Mouse (Mus musculus) intestine, postnatal 0 days (tissue): ENCODE measurements around the gene Sept4. TPM values are rescaled to one million over a fixed set of nuclear protein-coding genes. Genes with fewer than 3 reads are reported as not detected.

Source experiments
- ATAC-seq: fragments of 200-750 bp; cut with Nextera tagmentation; 2 replicates; pipeline ENCODE4 v1.8.0; 2017; ENCODE audit warnings: mild to moderate bottlenecking, moderate TSS enrichment, moderate library complexity
- H3K27ac ChIP-seq: fragments of 300-500 bp; sonication (generic); 2 replicates; pipeline ENCODE4 v1.5.1; 2014; ENCODE audit warnings: mild to moderate bottlenecking, low read depth, low read length, moderate library complexity
- H3K27me3 ChIP-seq: fragments of 300-500 bp; sonication (generic); replicated peaks from 2 replicates; pipeline ENCODE4 v1.6.1; 2014; ENCODE audit warnings: low read length, mixed read lengths; ENCODE audit not compliant: control insufficient read depth, insufficient read depth
- H3K36me3 ChIP-seq: fragments of 300-500 bp; sonication (generic); 2 replicates; pipeline ENCODE4 v1.6.1; 2014; ENCODE audit warnings: mild to moderate bottlenecking, moderate library complexity; ENCODE audit not compliant: control insufficient read depth, insufficient read depth
- H3K4me1 ChIP-seq: fragments of 300-500 bp; sonication (generic); replicated peaks from 2 replicates; pipeline ENCODE4 v1.6.1; 2014; ENCODE audit warnings: antibody characterized with exemption, low read length, mixed read lengths; ENCODE audit not compliant: control insufficient read depth, insufficient read depth
- H3K4me2 ChIP-seq: fragments of 300-500 bp; sonication (generic); replicated peaks from 2 replicates; pipeline ENCODE4 v1.6.1; 2014; ENCODE audit warnings: low read depth, mild to moderate bottlenecking, moderate library complexity
- H3K4me3 ChIP-seq: fragments of 300-500 bp; sonication (generic); 2 replicates; pipeline ENCODE4 v1.5.1; 2014; ENCODE audit warnings: low read depth, low read length
- H3K9ac ChIP-seq: fragments of 300-500 bp; sonication (generic); 2 replicates; pipeline ENCODE4 v1.6.1; 2014; ENCODE audit warnings: mild to moderate bottlenecking, low read depth, low read length
- H3K9me3 ChIP-seq: fragments of 300-500 bp; sonication (generic); 2 replicates; pipeline ENCODE4 v1.6.1; 2016; ENCODE audit warnings: mixed run types; ENCODE audit not compliant: control insufficient read depth
- CTCF ChIP-seq: sonication (generic); IDR thresholded peaks from 2 replicates; pipeline ENCODE4 v1.5.1; 2016; ENCODE audit warnings: low read depth, mild to moderate bottlenecking, control low read depth, antibody characterized with exemption, moderate library complexity
- WGBS: fragments of 180-500 bp; shearing (Covaris S2); extraction: QIAGEN DNeasy Blood & Tissue Kit; methylation state at CpG from one replicate; pipeline ENCODE4 v1.1.7; 2014; 5-methylcytosine and 5-hydroxymethylcytosine counted together
- polyA plus RNA-seq: library from polyadenylated mRNA; unstranded; fragments of >200 nt; fragmentation: Nextera tagmentation; extraction: Ambion mirVana; gene quantifications from 2 replicates; pipeline ENCODE4 v1.2.1, GENCODE M21; 2015

Sept4 gene
- polyA plus RNA-seq, 1 experiment from 2014 or later: 47.3 TPM

DNA sequence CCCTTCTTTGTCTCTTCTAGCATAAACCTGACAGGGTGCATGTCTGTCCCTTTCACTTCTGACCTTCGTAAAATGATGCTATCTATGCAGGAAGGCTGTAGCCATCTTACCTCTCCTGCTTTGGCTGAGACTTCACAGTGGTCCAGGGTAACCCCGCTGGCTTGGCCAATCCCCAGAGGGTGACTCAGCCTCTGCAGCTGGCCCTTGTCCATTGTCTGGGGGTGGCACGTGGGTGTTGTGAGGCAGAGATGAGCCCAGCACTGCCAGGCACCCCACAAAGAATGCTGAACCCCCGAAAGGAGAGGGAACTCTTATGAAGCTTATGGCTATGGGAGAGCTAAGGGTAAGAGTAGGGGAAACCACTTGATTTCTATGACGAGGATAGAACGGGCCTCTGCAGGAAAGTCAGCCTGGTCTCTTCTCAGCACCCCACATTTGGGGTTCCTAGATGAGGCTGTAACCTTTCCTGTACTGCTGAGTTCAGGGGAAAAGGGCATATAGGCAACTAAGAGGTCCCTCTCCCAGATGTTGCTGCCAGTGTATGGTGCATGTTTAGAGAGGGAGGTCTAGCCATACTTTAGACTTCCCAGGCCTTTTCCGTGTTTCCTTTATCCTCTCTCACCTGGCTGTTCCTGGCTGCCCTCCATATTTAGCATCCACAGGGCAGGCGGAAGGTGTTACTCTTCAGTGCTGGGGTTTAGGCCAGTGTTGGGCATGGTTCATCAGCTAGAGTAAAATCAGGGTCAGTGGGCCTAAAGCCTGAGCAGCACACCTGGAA lies 13.4 kb downstream of the Sept4 start:
- no peak for ATAC-seq
- no peak overlapping the region for H3K4me2 ChIP-seq
- no peaks in the 10 kb centered on the region for H3K27me3 ChIP-seq
- H3K27ac ChIP-seq: no peak overlapping the region
- no peak for TF ChIP-seq CTCF
- no peaks in the 10 kb centered on the region for H3K36me3 ChIP-seq
- no peaks in the 10 kb centered on the region; the same call in 1 of the 2 replicates for H3K4me1 ChIP-seq
- no peaks in the 10 kb centered on the region for H3K9me3 ChIP-seq
- H3K9ac ChIP-seq: no peak overlapping the region
- 83% methylated on average over 8 of the region's 8 CpGs for WGBS
- H3K4me3 ChIP-seq: no peak overlapping the region

DNA sequence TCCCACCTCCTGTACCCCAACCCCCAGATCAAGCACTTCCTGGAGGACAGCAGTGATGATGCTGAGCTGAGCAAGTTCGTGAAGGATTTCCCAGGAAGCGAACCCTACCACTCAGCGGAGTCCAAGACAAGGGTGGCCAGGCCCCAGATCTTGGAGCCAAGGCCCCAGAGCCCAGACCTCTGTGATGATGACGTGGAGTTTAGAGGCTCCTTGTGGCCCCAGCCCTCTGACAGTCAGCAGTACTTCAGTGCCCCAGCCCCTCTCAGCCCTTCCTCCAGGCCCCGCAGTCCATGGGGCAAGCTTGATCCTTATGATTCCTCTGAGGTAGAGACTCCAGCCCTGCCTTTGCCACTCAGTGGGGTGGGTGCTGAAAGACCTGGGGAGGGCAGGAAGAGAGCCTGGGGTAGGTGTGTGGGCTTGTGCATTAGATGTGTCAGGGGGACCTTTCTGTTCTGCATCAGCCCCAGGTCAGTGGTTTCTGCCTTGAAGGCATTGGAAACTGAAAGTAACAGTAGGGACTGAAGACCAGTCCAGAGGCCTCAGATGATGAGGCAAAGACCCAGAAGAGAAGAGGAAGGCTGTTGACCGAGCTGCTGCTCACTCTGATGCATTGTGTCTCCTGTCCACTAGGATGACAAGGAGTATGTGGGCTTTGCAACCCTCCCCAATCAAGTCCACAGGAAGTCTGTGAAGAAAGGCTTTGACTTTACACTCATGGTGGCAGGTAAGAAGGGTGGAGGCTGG lies 14.8 kb downstream of the Sept4 start:
- 0 out of 2 replicates have a peak, but pooled peaks have one; percentile 10 for TF ChIP-seq CTCF
- 76% methylated on average over 6 of the region's 6 CpGs for WGBS
- Histone ChIP-seq H3K27ac (no peak overlapping the region), H3K9me3 (no peaks in the 10 kb centered on the region), H3K9ac (no peak overlapping the region), H3K36me3 (no peaks in the 10 kb centered on the region), H3K4me1 (no peaks in the 10 kb centered on the region), H3K27me3 (no peaks in the 10 kb centered on the region), H3K4me2 (no peak overlapping the region), H3K4me3 (no peak overlapping the region)
- ATAC-seq: no peak

GRCm38 (mm10) chr11:87584711-87585505 lies 16.2 kb downstream of the Sept4 start:
- H3K27ac ChIP-seq: peak overlapping the region; percentile 57
- no peak overlapping the region for H3K4me2 ChIP-seq
- H3K4me1 ChIP-seq: no peaks in the 10 kb centered on the region
- no peak overlapping the region for H3K9ac ChIP-seq
- H3K4me3 ChIP-seq: no peak overlapping the region
- H3K9me3 ChIP-seq: no peaks in the 10 kb centered on the region
- H3K36me3 ChIP-seq: no peaks in the 10 kb centered on the region
- H3K27me3 ChIP-seq: no peaks in the 10 kb centered on the region
- no peak for ATAC-seq
- TF ChIP-seq CTCF: no peak
- WGBS: 63% methylated on average over 10 of the region's 10 CpGs

DNA sequence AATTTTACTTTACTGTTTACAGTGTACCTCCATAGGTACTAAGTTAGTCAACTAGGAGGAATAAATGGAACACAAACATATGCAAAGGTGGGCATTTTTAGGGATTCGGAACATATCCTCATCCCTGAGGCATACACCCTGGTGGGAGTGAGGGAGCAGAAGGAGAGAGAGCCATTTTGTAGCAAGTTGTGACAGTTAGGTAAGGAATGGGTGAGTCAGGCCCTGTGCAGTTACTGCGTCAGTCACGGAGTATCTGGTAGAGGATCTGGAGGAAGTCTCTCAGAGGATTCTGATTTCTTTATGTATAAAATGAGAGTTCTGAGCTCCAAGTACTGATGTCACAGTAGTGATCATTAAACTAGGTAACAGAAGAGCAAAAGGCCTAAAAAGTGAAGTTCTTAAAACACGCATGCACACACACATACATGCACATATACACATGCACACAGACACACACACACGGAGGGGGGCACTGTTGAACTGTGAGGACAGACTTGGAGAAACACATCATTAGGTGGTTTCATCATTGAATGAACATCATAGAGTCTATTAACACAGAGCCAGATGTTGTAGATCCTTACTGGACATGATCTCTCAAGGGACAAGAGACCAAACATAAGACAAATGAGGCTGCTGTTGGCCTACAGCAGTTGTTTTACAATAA lies 18.6 kb downstream of the Sept4 start:
- TF ChIP-seq CTCF: no peak
- WGBS: 83% methylated on average over 5 of the region's 5 CpGs
- Histone ChIP-seq H3K27ac (no peak overlapping the region), H3K4me1 (no peaks in the 10 kb centered on the region), H3K4me2 (no peak overlapping the region), H3K9me3 (no peaks in the 10 kb centered on the region), H3K36me3 (no peaks in the 10 kb centered on the region), H3K4me3 (no peak overlapping the region), H3K9ac (no peak overlapping the region), H3K27me3 (no peaks in the 10 kb centered on the region)
- no peak for ATAC-seq

DNA sequence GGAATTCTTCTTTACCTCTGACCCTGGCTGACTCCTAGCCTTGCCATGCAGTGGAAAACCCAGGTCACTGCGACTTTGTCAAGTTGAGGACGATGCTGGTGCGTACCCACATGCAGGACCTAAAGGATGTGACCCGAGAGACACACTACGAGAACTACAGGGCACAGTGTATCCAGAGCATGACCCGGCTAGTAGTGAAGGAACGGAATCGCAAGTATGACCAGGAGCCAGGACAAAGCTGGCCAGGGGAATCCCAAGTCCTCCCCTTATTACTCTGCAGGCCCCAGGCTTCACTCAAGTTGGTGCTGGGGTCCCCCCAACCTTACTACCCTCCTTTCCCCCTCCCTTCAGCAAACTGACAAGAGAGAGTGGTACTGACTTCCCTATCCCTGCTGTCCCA lies 20.9 kb downstream of the Sept4 start:
- no peak for ATAC-seq
- TF ChIP-seq CTCF: no peak
- 88% methylated on average over 8 of the region's 8 CpGs for WGBS
- Histone ChIP-seq H3K9me3 (no peaks in the 10 kb centered on the region), H3K36me3 (no peaks in the 10 kb centered on the region), H3K27ac (no peak overlapping the region), H3K4me3 (no peak overlapping the region), H3K4me1 (0 out of 2 replicates have a peak, but pooled peaks cover 2% of the 10 kb centered on the region), H3K4me2 (no peak overlapping the region), H3K9ac (no peak overlapping the region), H3K27me3 (no peaks in the 10 kb centered on the region)
